Mouse (Mus musculus): ENCODE measurements at regions not wholly inside any gene's neighbourhood (a gene's known extent, or its start where the extent isn't known, plus 50 kb on each side); places are given as distances from the start of the nearest gene placed in this dataset.

DNA sequence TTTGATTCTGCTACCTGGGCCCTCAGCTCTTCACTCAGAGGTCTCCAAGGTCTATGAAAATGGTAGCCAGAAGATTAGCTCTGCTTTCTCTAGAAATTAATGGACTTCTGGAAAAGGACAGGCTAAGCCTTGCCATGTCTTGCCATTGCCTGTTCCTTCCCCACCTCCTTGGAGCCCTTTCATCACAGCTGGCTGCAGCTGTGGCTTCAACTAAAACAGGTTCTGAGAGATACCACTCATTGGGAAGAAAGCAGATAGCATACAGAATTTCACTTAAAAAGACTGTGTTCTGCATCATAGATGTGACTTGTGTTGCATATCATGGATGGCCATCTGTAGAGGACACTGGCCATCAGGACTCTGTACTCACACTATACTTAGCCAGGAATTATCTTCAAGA, 246.4 kb downstream of the Qk start:
- H3K27ac ChIP-seq (ENCODE audit: insufficient read depth, low read depth) = no peak overlapping the region
- no peak overlapping the region for H3K4me2 ChIP-seq (ENCODE audit: insufficient read depth, low read depth, poor library complexity, severe bottlenecking)
- H3K9me3 ChIP-seq (replicated peaks; ENCODE audit: low read length) = no peaks in the 10 kb centered on the region
- no peak overlapping the region for H3K9ac ChIP-seq (ENCODE audit: insufficient read depth, low read depth)
- H3K79me2 ChIP-seq (replicated peaks; ENCODE audit: control insufficient read depth, extremely low read depth, insufficient read depth, poor library complexity, severe bottlenecking) = no peaks in the 10 kb centered on the region
- in situ Hi-C loops (cut with MboI; ENCODE audit: low pct_ligation_motif_present, low pct_unique_long_range_greater_than_20kb, low sequenced_read_pairs) = no loop called here
- no peak overlapping the region for H3K4me3 ChIP-seq (replicated peaks in 1 of 3; ENCODE audit: low read depth in 2 of 3, low read length in 2 of 3, poor library complexity in 1 of 3)
- no peaks in the 10 kb centered on the region for H3K36me3 ChIP-seq (replicated peaks in 1 of 2; ENCODE audit: control insufficient read depth in 1 of 2, insufficient read depth in 1 of 2, low read length in 1 of 2)
- TF ChIP-seq KAT2A (IDR thresholded peaks at IDR 0.05; ENCODE audit: insufficient replicate concordance, low read length) = no peak
- TF ChIP-seq UBTF (IDR thresholded peaks at IDR 0.05; ENCODE audit: low read depth, low read length) = no peak
- TF ChIP-seq ETS1 (conservative IDR thresholded peaks at IDR 0.05; ENCODE audit: low read depth, low read length) = no peak
- TF ChIP-seq HCFC1 (IDR thresholded peaks at IDR 0.05; ENCODE audit: low read depth, low read length) = no peak
- TF ChIP-seq ZKSCAN1 (IDR thresholded peaks at IDR 0.05; ENCODE audit: borderline replicate concordance, low read depth, low read length) = no peak
- no peak for TF ChIP-seq ZC3H11A (IDR thresholded peaks at IDR 0.05; ENCODE audit: low read depth, low read length)
- no peak for TF ChIP-seq PAX5 (IDR thresholded peaks at IDR 0.05; ENCODE audit: low read length)
- no peak for TF ChIP-seq MEF2A (IDR thresholded peaks at IDR 0.05; ENCODE audit: borderline replicate concordance, low read depth, low read length)
- no peak for TF ChIP-seq POLR2AphosphoS2 (IDR thresholded peaks at IDR 0.05; ENCODE audit: low read depth, low read length)
- TF ChIP-seq GABPA (IDR thresholded peaks at IDR 0.05; ENCODE audit: insufficient replicate concordance, low read depth, low read length) = no peak
- dilution Hi-C loops (cut with MboI; ENCODE audit: extremely low pct_ligation_motif_present, extremely low pct_unique_long_range_greater_than_20kb, low sequenced_read_pairs) = no loop called here
- H3K27me3 ChIP-seq (replicated peaks) = no peaks in the 10 kb centered on the region
- peaks cover 0 to 2% of the 10 kb centered on the region in 2 experiments; a peak in 2 of 4 replicates for H3K4me1 ChIP-seq (ENCODE audit: control insufficient read depth in 1 of 2, insufficient read depth in 2 of 2)
- DNase-seq (ENCODE audit: extremely low read depth) = no peak

DNA sequence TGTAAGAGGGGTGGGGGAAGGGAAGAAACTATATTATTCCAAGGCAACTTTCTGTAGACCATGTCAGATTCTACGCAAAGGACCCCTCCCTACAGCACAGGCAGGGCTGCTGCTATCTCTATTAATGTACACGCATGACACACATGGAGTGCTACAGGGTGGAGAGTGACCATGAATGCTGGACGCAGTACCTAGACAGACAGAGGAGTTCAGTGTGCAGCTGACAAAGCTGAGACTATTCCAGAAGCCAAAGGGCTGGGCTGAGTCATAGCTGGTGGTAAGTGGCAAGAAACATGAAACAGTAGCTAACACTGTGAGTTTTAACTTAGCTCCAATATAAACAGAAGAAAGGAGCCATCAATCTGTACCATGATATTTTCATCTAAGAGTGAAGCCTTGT, 250.4 kb downstream of the Qk start:
- H3K9me3 ChIP-seq (replicated peaks; ENCODE audit: low read length) = no peaks in the 10 kb centered on the region
- H3K27me3 ChIP-seq (replicated peaks) = no peaks in the 10 kb centered on the region
- H3K4me2 ChIP-seq (ENCODE audit: insufficient read depth, low read depth, poor library complexity, severe bottlenecking) = no peak overlapping the region
- no peak for TF ChIP-seq CHD2 (IDR thresholded peaks at IDR 0.05; ENCODE audit: low read length)
- dilution Hi-C loops (cut with MboI; ENCODE audit: extremely low pct_ligation_motif_present, extremely low pct_unique_long_range_greater_than_20kb, low sequenced_read_pairs) = no loop called here
- in situ Hi-C loops (cut with MboI; ENCODE audit: low pct_ligation_motif_present, low pct_unique_long_range_greater_than_20kb, low sequenced_read_pairs) = no loop called here
- no peak overlapping the region for H3K4me3 ChIP-seq (replicated peaks in 1 of 3; ENCODE audit: low read depth in 2 of 3, low read length in 2 of 3, poor library complexity in 1 of 3)
- H3K36me3 ChIP-seq (replicated peaks in 1 of 2; ENCODE audit: control insufficient read depth in 1 of 2, insufficient read depth in 1 of 2, low read length in 1 of 2) = no peaks in the 10 kb centered on the region
- H3K4me1 ChIP-seq (ENCODE audit: control insufficient read depth in 1 of 2, insufficient read depth in 2 of 2) = peaks cover 5 to 17% of the 10 kb centered on the region in 2 experiments; a peak in 3 of 4 replicates
- H3K9ac ChIP-seq (ENCODE audit: insufficient read depth, low read depth) = no peak overlapping the region
- H3K79me2 ChIP-seq (replicated peaks; ENCODE audit: control insufficient read depth, extremely low read depth, insufficient read depth, poor library complexity, severe bottlenecking) = no peaks in the 10 kb centered on the region
- H3K27ac ChIP-seq (ENCODE audit: insufficient read depth, low read depth) = no peak overlapping the region
- no peak for DNase-seq (ENCODE audit: extremely low read depth)

DNA sequence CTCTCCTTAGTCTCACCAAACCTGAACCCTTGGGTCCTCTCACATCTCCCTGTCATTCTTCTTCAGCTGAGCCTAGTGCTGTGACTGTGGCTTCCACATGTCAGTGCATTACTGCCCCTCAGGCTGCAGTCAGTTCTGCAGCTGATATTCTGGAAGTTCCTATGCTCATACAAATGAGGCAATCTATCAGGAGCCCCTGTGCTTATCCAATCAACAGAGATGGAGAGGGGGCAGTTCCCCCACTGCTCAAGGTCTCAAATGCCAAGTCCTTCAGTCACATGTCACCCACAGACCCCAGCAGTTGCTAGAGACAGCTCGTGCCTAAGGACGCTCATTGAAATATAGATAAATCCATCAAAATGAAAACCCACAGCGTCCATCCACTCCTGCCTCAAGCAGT, 254.5 kb downstream of the Qk start:
- no peaks in the 10 kb centered on the region for H3K79me2 ChIP-seq (replicated peaks; ENCODE audit: control insufficient read depth, extremely low read depth, insufficient read depth, poor library complexity, severe bottlenecking)
- dilution Hi-C loops (cut with MboI; ENCODE audit: extremely low pct_ligation_motif_present, extremely low pct_unique_long_range_greater_than_20kb, low sequenced_read_pairs) (no loop called here), in situ Hi-C loops (cut with MboI; ENCODE audit: low pct_ligation_motif_present, low pct_unique_long_range_greater_than_20kb, low sequenced_read_pairs) (no loop called here)
- no peaks in the 10 kb centered on the region for H3K27me3 ChIP-seq (replicated peaks)
- no peak overlapping the region for H3K9ac ChIP-seq (ENCODE audit: insufficient read depth, low read depth)
- no peak for DNase-seq (ENCODE audit: extremely low read depth)
- H3K36me3 ChIP-seq (replicated peaks in 1 of 2; ENCODE audit: control insufficient read depth in 1 of 2, insufficient read depth in 1 of 2, low read length in 1 of 2) = no peaks in the 10 kb centered on the region
- TF ChIP-seq ZKSCAN1 (IDR thresholded peaks at IDR 0.05; ENCODE audit: borderline replicate concordance, low read depth, low read length) (no peak), SMC3 (IDR thresholded peaks at IDR 0.05; ENCODE audit: low read depth, low read length) (no peak), USF2 (conservative IDR thresholded peaks at IDR 0.05; ENCODE audit: low read depth, low read length) (no peak), ETS1 (conservative IDR thresholded peaks at IDR 0.05; ENCODE audit: low read depth, low read length) (no peak), NELFE (IDR thresholded peaks at IDR 0.05; ENCODE audit: low read depth, low read length) (no peak), KAT2A (IDR thresholded peaks at IDR 0.05; ENCODE audit: insufficient replicate concordance, low read length) (no peak), UBTF (IDR thresholded peaks at IDR 0.05; ENCODE audit: low read depth, low read length) (no peak), JUN (IDR thresholded peaks at IDR 0.05; ENCODE audit: insufficient read depth, low read depth, low read length) (no peak), ZMIZ1 (IDR thresholded peaks at IDR 0.05; ENCODE audit: low read depth, low read length) (no peak), GABPA (IDR thresholded peaks at IDR 0.05; ENCODE audit: insufficient replicate concordance, low read depth, low read length) (no peak), MAFK (IDR thresholded peaks at IDR 0.05; ENCODE audit: insufficient replicate concordance, low read length) (no peak), CTCF (conservative IDR thresholded peaks at IDR 0.05 in 1 of 2, IDR thresholded peaks at IDR 0.05 in 1 of 2; ENCODE audit: low read depth in 2 of 2, low read length in 2 of 2) (no peak), PAX5 (IDR thresholded peaks at IDR 0.05; ENCODE audit: low read length) (no peak), NRF1 (IDR thresholded peaks at IDR 0.05; ENCODE audit: low read depth, low read length) (no peak), CHD1 (IDR thresholded peaks at IDR 0.05; ENCODE audit: low read depth, low read length) (no peak), HCFC1 (IDR thresholded peaks at IDR 0.05; ENCODE audit: low read depth, low read length) (no peak), RAD21 (IDR thresholded peaks at IDR 0.05; ENCODE audit: low read depth, low read length) (no peak; the same call in 1 of the 2 replicates), E2F4 (IDR thresholded peaks at IDR 0.05; ENCODE audit: insufficient replicate concordance, low read depth, low read length) (no peak)
- H3K4me3 ChIP-seq (replicated peaks in 1 of 3; ENCODE audit: low read depth in 2 of 3, low read length in 2 of 3, poor library complexity in 1 of 3) = no peak overlapping the region
- H3K9me3 ChIP-seq (replicated peaks; ENCODE audit: low read length) = no peaks in the 10 kb centered on the region
- peaks cover 11 to 35% of the 10 kb centered on the region in 2 experiments for H3K4me1 ChIP-seq (ENCODE audit: control insufficient read depth in 1 of 2, insufficient read depth in 2 of 2)
- H3K4me2 ChIP-seq (ENCODE audit: insufficient read depth, low read depth, poor library complexity, severe bottlenecking) = no peak overlapping the region
- H3K27ac ChIP-seq (ENCODE audit: insufficient read depth, low read depth) = no peak overlapping the region
